Mouse (Mus musculus) small intestine, adult 2 months (tissue): ENCODE data around the gene Gm4969.

Experiments
- CTCF ChIP-seq: fragments of 200-500 bp; IDR thresholded peaks from 2 replicates; pipeline ENCODE4 v1.5.1; 2012; ENCODE audit warnings: low read depth, mild to moderate bottlenecking, control low read depth, inconsistent platforms, low read length, moderate library complexity, mixed read lengths; ENCODE audit not compliant: insufficient replicate concordance, insufficient read length; ENCODE audit errors: extremely low read depth
- POLR2A ChIP-seq: fragments of 200-500 bp; IDR thresholded peaks from 2 replicates; pipeline ENCODE4 v1.6.1; 2012; ENCODE audit warnings: low read depth, mild to moderate bottlenecking, control low read depth, inconsistent platforms, low read length, moderate library complexity

- TF ChIP-seq POLR2A, result no peak
- no peak for TF ChIP-seq CTCF
Measured at GRCm38 (mm10) chr7:19103741-19104140, 14.4 kb downstream of the Gm4969 start.
